7 mouse cellular contexts compared by ENCODE assay signal in the genomic region with DNA sequence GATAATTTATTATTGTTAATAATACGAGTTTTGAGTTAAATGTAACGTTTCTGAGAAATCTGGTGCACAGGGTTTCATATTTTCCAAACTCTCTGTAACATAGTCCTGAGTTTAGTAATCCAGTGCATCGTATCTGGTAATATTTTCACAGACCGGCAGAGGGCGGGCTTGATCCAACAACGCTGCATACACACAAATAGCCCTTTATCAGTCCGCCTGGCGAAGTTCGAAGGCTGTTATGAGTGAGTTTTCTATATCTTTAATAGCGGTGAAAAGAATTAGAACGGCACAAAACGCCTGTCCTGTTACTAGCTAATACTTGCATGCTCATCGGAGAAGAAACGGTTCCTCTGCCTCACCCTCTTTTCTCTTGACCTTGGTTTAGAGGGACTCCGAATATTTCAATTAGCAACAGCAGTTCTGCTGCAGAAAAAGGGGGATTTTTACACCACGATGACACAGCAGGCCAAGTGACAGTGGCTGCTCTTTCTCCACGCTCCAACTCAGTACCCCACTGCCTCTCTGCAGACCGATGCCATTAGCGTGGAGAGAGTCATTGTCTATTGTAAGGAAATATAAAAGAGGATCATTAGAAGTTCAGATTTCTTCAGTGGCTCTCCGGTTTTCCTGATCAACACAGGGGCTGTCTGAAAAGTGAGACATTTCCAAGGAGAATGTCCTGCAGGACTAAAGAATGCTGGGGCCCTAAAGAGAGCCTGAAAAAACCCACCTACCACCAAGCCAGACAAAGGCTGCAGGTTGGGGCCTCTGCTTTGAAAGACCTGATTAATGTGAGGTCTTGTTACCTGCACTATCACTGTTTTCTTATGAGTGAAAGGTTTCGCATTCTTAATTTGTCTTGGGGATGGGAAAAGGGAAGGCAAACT.
DNase-seq lines count a peak whose midpoint lies in the region; ATAC-seq lines count a peak whose summit lies in the region.

No protein-coding gene starts in this region.

- no peaks in the 10 kb centered on the region for H3K9me3 ChIP-seq in hindbrain, embryonic 15.5 days

- peaks cover 8% of the 10 kb centered on the region for H3K4me1 ChIP-seq in hindbrain, embryonic 15.5 days (replicated peaks)

- peak overlapping the region; percentile 17; the same call in 1 of the 2 replicates for H3K9ac ChIP-seq in hindbrain, embryonic 15.5 days

- no peak overlapping the region for H3K27ac ChIP-seq in hindbrain, embryonic 15.5 days (replicated peaks)

- peak; percentile 82 to 83 for DNase-seq in cerebellum, postnatal 14 days
- DNase-seq in frontal cortex, postnatal 25 days (ENCODE audit: low spot score in 2 of 2), result peak; percentile 65 to 72
- DNase-seq in layer of hippocampus, postnatal 36 days, result peak; percentile 56 to 74
- DNase-seq in lung, postnatal 25 days (ENCODE audit: low spot score), result peak; percentile 41
- DNase-seq in right cerebral cortex, adult 18-20 months, result peak; percentile 64

- H3K36me3 ChIP-seq in hindbrain, embryonic 15.5 days, result no peaks in the 10 kb centered on the region

- H3K4me3 ChIP-seq in hindbrain, embryonic 15.5 days, result peak overlapping the region; percentile 26

- peak overlapping the region; percentile 55 for H3K4me2 ChIP-seq in hindbrain, embryonic 15.5 days

- no peaks in the 10 kb centered on the region for H3K27me3 ChIP-seq in hindbrain, embryonic 15.5 days

- peak; percentile 23 for ATAC-seq in activated CD4-positive, CD25-positive, alpha-beta regulatory T cell, adult 4 months
- peak; percentile 88 for ATAC-seq in hindbrain, embryonic 15.5 days (ENCODE audit: low FRiP score, low read depth)

- 10% methylated on average over 21 of the region's 21 CpGs for WGBS in hindbrain, embryonic 15.5 days
